Mouse (Mus musculus) testis, adult 2 months (tissue): ENCODE data around the gene Csrp3.

ENCODE experiments used
- CTCF ChIP-seq: fragments of 200-500 bp; IDR thresholded peaks from 2 replicates; pipeline ENCODE4 v1.5.1; 2012; ENCODE audit warnings: low read depth, mild to moderate bottlenecking, inconsistent platforms, low read length, moderate library complexity; ENCODE audit not compliant: control insufficient read depth, insufficient read depth, insufficient replicate concordance
- POLR2A ChIP-seq: fragments of 200-500 bp; IDR thresholded peaks from 2 replicates; pipeline ENCODE4 v1.6.1; 2012; ENCODE audit warnings: low read depth, mild to moderate bottlenecking, inconsistent platforms, low read length, moderate library complexity; ENCODE audit not compliant: control insufficient read depth

- no peak for TF ChIP-seq CTCF
- TF ChIP-seq POLR2A, result no peak
These were observed 65.4 kb downstream of the Csrp3 start for GRCm38 (mm10) chr7:48782432-48782831.
